Mouse (Mus musculus) neural tube, embryonic 14.5 days (tissue): ENCODE results near the gene Plppr1. TPM values are rescaled to one million over a fixed set of nuclear protein-coding genes. Genes with fewer than 3 reads are reported as not detected.

Source experiments
- ATAC-seq: fragments of 200-750 bp; cut with Nextera tagmentation; 2 replicates; pipeline ENCODE4 v1.8.0; 2017; ENCODE audit warnings: low read depth, mild to moderate bottlenecking, moderate TSS enrichment, moderate library complexity
- H3K27ac ChIP-seq: fragments of 300-500 bp; sonication (generic); 2 replicates; pipeline ENCODE4 v1.5.1; 2014; ENCODE audit warnings: low read depth, mild to moderate bottlenecking, control low read depth, low read length, moderate library complexity, mixed read lengths
- H3K27me3 ChIP-seq: fragments of 300-500 bp; sonication (generic); 2 replicates; pipeline ENCODE4 v1.6.1; 2014; ENCODE audit warnings: low read length; ENCODE audit not compliant: control insufficient read depth, insufficient read depth
- H3K36me3 ChIP-seq: fragments of 300-500 bp; sonication (generic); 2 replicates; pipeline ENCODE4 v1.6.1; 2014; ENCODE audit warnings: low read length, mixed read lengths; ENCODE audit not compliant: control insufficient read depth, insufficient read depth
- H3K4me1 ChIP-seq: fragments of 300-500 bp; sonication (generic); 2 replicates; pipeline ENCODE4 v1.6.1; 2014; ENCODE audit warnings: low read length; ENCODE audit not compliant: control insufficient read depth, insufficient read depth
- H3K4me2 ChIP-seq: fragments of 300-500 bp; sonication (generic); 2 replicates; pipeline ENCODE4 v1.6.1; 2014; ENCODE audit warnings: mild to moderate bottlenecking, low read depth, low read length, control low read depth
- H3K4me3 ChIP-seq: fragments of 300-500 bp; sonication (generic); 2 replicates; pipeline ENCODE4 v1.5.1; 2014; ENCODE audit warnings: low read depth, low read length, control low read depth, mixed read lengths
- H3K9ac ChIP-seq: fragments of 300-500 bp; sonication (generic); replicated peaks from 2 replicates; pipeline ENCODE4 v1.6.1; 2014; ENCODE audit warnings: low read depth, mild to moderate bottlenecking, control low read depth, low read length, mixed read lengths
- H3K9me3 ChIP-seq: fragments of 300-500 bp; sonication (generic); 2 replicates; pipeline ENCODE4 v1.6.1; 2016; ENCODE audit warnings: low read length; ENCODE audit not compliant: control insufficient read depth
- WGBS: fragments of 180-500 bp; shearing (Covaris S2); extraction: QIAGEN DNeasy Blood & Tissue Kit; methylation state at CpG from one replicate; pipeline ENCODE4 v1.1.7; 2014; 5-methylcytosine and 5-hydroxymethylcytosine counted together
- polyA plus RNA-seq: library from polyadenylated mRNA; unstranded; fragments of >200 nt; fragmentation: Nextera tagmentation; extraction: Ambion mirVana; gene quantifications from 2 replicates; pipeline ENCODE4 v1.2.1, GENCODE M21; 2014

Plppr1 gene
- polyA plus RNA-seq, 1 experiment from 2014 or later, result 116 TPM

DNA sequence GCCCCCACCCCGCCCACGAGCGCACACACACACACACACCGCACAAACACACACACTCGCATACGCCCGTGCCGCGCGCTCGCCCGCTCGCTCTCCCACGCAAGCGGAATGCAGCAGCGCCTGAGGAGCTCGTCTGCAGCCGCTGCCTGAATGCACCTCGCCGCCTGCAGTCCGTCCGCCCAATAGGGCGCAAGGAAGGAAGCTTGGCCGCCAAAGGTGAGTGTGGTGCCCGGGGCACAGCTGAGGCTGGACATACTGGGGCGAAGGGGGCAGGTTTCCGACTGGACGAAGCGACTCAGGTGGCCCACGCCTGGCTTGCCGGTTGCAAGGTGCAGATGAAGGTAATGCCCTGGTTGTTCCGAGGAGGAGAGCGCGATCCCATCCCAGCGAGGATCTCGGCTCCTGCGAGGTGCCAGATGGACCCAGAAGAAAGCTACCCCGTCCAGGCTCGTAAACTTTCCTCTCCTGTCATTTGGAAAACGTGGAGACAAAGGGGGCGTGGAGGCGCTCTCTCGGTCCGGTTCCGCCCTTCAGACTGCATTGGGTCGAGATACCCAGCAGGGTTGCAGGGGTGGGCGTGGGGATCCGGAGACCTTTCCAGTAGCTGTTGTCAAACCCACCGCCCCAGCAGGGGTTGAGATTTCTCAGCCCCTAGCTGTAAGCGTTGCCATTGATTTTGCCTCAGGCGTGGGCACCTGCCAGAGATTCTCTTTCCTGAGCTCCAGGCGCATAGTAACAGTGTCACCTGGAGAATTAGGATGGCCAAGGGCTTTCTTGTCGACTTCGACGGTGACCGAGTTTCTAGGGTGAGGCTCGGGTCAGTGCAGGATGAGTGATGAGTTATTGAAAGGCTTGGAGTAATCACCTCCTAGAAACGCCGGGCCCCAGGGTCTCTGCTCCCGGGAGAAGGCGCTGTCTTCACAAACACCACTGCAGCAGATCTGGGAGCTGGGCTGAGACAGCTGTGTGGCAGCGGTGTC, 619 bp downstream of the Plppr1 start:
- peak overlapping the region; percentile 80 for H3K9ac ChIP-seq
- H3K27me3 ChIP-seq, result no peaks in the 10 kb centered on the region
- peak overlapping the region; percentile 76 for H3K4me3 ChIP-seq
- peak; percentile 92 for ATAC-seq
- peak overlapping the region; percentile 69 for H3K4me2 ChIP-seq
- no peaks in the 10 kb centered on the region for H3K36me3 ChIP-seq
- peak overlapping the region; percentile 94 for H3K27ac ChIP-seq
- under 1% methylated on average over 62 of the region's 62 CpGs for WGBS
- H3K4me1 ChIP-seq, result peaks cover 10% of the 10 kb centered on the region
- H3K9me3 ChIP-seq, result no peaks in the 10 kb centered on the region

DNA sequence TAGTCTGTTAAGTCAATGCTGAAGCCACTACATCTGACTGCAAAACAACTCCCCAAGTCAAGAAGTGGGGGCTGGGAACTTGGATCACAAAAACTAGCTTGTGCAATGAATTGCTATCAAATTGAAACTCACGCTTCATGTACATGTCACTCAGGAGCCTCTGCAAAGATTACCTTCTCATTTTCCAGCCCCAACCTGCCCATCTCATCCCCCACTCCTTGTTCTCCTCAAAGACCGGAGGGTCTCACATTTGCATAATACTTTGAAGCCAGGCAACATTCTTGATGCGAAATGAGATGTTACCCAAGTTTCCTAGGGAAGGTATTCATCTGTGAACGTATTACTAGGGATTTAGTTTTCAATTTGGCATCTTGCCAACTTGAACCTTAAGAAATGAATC, 10.4 kb downstream of the Plppr1 start:
- H3K4me3 ChIP-seq, result no peak overlapping the region
- peaks cover 6% of the 10 kb centered on the region for H3K4me1 ChIP-seq
- 80% methylated on average over 4 of the region's 4 CpGs for WGBS
- H3K36me3 ChIP-seq, result no peaks in the 10 kb centered on the region
- ATAC-seq, result no peak
- no peak overlapping the region for H3K9ac ChIP-seq
- H3K27ac ChIP-seq, result no peak overlapping the region
- H3K9me3 ChIP-seq, result no peaks in the 10 kb centered on the region
- no peak overlapping the region for H3K4me2 ChIP-seq
- H3K27me3 ChIP-seq, result no peaks in the 10 kb centered on the region

DNA sequence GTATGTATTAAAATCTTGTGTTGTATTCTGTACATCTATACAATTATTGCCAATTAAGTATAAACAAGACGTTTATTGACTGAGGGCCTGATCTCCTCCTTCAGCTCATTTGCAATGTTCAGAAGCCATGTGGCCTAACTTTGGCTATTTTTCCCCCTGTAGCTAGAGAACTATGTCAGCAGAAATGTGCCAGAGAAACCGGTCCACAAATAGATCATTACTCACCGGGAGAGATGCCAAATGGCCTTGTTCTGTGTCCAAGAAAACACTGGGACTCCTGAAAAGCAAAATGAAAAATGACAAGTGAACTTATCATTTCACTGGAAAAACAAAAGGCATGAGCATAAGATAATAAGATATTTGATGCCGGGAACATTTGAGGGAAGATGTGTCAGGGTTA, 13.8 kb downstream of the Plppr1 start:
- no peak for ATAC-seq
- Histone ChIP-seq H3K27ac (no peak overlapping the region), H3K4me1 (no peaks in the 10 kb centered on the region), H3K36me3 (no peaks in the 10 kb centered on the region), H3K9ac (no peak overlapping the region), H3K9me3 (no peaks in the 10 kb centered on the region), H3K4me3 (no peak overlapping the region), H3K27me3 (no peaks in the 10 kb centered on the region), H3K4me2 (no peak overlapping the region)
- 70% methylated on average over 4 of the region's 4 CpGs for WGBS

DNA sequence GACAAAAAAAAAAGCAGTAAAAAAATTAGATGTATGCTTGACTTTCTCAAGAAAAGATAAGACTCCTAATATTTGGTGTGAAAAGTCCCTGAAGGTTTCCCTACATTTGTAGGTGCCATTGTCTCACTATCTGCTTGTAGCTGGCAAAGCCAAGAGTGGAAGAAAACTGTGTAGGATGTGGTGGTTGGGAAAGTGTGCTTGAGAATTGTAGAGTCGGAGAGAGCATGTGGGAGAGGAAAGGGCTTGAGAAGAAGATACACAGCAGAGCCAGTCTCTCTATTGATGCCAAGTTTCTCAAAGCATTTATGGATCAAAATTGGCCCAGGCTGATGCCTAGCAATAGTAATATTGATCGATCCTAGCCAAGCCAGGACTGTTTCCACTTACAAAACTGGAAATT, 16.8 kb downstream of the Plppr1 start:
- H3K27ac ChIP-seq, result no peak overlapping the region
- WGBS, result 90% methylated on average over 2 of the region's 2 CpGs
- H3K4me1 ChIP-seq, result no peaks in the 10 kb centered on the region
- no peak overlapping the region for H3K9ac ChIP-seq
- no peaks in the 10 kb centered on the region for H3K27me3 ChIP-seq
- no peak for ATAC-seq
- no peaks in the 10 kb centered on the region for H3K36me3 ChIP-seq
- no peak overlapping the region for H3K4me2 ChIP-seq
- H3K4me3 ChIP-seq, result no peak overlapping the region
- no peaks in the 10 kb centered on the region for H3K9me3 ChIP-seq

DNA sequence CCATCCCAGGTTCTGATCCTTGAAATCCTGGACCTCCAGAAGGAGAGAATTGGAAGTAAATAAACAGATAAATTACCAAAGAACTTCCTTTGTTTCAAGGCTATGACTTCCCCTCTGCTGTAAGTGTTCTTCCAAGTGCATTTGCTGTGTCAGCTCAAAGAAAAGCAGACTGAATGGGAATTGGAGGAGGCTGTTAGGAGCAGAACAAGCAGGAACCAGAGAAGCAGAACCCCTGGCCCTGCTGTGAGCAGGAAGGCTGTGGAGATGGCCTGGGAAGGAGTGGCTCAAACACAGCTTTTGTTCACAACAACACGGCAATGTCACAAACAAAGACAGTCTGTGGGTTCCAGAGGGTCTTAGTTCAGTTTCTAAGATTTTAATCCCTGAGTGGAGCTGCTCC, 20.3 kb downstream of the Plppr1 start:
- no peak overlapping the region for H3K4me2 ChIP-seq
- H3K9me3 ChIP-seq, result no peaks in the 10 kb centered on the region
- no peak overlapping the region for H3K9ac ChIP-seq
- no peaks in the 10 kb centered on the region for H3K36me3 ChIP-seq
- H3K27me3 ChIP-seq, result no peaks in the 10 kb centered on the region
- H3K27ac ChIP-seq, result no peak overlapping the region
- no peaks in the 10 kb centered on the region for H3K4me1 ChIP-seq
- ATAC-seq, result no peak
- H3K4me3 ChIP-seq, result no peak overlapping the region
- WGBS, result 21% methylated on average over 1 of the region's 1 CpGs

DNA sequence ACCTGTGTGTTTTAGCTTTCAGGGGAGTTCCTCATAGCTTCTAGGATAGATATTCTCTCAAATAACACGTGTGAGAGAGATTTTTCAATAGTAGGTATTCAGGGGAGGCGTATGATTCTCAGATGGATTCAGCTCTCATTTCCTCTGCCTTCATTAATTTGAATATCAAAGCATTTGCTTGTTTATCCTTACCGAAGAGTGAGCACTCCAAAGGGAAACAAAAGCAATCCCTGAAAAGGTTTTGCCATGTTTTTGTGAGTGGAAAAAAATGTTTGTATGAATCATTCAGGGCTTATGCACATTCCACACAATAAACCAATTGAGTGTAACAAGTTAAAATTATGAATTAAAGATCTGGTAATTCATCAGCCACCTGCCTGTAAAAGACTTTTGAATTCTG, 29.1 kb downstream of the Plppr1 start:
- H3K9ac ChIP-seq, result no peak overlapping the region
- ATAC-seq, result no peak
- peaks cover 7% of the 10 kb centered on the region; the same call in 1 of the 2 replicates for H3K4me1 ChIP-seq
- no peak overlapping the region for H3K4me3 ChIP-seq
- no peak overlapping the region for H3K27ac ChIP-seq
- 44% methylated on average over 3 of the region's 3 CpGs for WGBS
- no peaks in the 10 kb centered on the region for H3K9me3 ChIP-seq
- H3K27me3 ChIP-seq, result no peaks in the 10 kb centered on the region
- no peaks in the 10 kb centered on the region for H3K36me3 ChIP-seq
- no peak overlapping the region for H3K4me2 ChIP-seq

DNA sequence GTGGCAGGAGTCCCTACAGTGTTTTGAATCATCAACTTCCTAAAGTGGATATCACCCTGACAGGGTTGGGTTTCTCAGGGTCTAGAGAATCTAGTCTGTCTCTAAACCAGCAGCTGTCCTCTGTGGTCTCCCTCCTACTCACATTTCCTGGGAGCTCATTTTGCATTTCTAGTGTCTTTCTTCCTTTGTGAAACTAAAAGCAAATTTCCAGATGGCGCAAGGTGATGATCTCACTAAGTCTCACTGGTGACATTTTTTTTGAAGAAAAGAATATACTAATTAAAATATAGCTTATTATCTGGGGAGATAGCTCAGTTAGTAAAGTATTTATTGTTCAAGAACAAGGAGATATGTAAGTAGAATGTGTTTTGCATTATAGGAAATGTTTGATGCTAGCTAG, 31.4 kb downstream of the Plppr1 start:
- Histone ChIP-seq H3K27ac (no peak overlapping the region), H3K4me3 (no peak overlapping the region), H3K4me2 (no peak overlapping the region), H3K27me3 (no peaks in the 10 kb centered on the region), H3K36me3 (no peaks in the 10 kb centered on the region), H3K9ac (no peak overlapping the region), H3K9me3 (no peaks in the 10 kb centered on the region), H3K4me1 (peaks cover 7% of the 10 kb centered on the region; the same call in 1 of the 2 replicates)
- ATAC-seq, result no peak
- 91% methylated on average over 1 of the region's 1 CpGs for WGBS

DNA sequence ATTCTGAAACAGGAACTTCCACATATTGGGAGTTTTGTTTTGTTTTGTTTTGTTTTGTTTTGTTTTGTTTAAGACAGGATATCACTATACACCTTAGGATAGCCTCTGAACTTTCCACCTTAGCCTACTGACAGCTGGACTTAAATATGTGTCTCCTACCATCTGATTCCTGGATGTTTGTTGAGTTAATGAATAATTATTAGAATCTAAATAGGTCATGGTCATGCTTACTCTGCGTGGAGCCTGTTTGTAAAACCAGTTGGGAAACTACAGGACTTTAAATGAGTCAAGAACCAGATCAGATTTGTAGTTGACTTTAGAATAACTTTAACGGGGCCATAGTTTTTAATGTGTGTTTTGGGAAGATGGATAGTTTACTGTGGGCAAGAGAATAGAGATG, 40.4 kb downstream of the Plppr1 start:
- no peaks in the 10 kb centered on the region for H3K9me3 ChIP-seq
- H3K9ac ChIP-seq, result no peak overlapping the region
- H3K36me3 ChIP-seq, result no peaks in the 10 kb centered on the region
- no peak overlapping the region for H3K27ac ChIP-seq
- peaks cover 5% of the 10 kb centered on the region; the same call in 1 of the 2 replicates for H3K4me1 ChIP-seq
- H3K4me2 ChIP-seq, result no peak overlapping the region
- H3K4me3 ChIP-seq, result no peak overlapping the region
- no peak for ATAC-seq
- 71% methylated on average over 2 of the region's 2 CpGs for WGBS
- no peaks in the 10 kb centered on the region for H3K27me3 ChIP-seq

DNA sequence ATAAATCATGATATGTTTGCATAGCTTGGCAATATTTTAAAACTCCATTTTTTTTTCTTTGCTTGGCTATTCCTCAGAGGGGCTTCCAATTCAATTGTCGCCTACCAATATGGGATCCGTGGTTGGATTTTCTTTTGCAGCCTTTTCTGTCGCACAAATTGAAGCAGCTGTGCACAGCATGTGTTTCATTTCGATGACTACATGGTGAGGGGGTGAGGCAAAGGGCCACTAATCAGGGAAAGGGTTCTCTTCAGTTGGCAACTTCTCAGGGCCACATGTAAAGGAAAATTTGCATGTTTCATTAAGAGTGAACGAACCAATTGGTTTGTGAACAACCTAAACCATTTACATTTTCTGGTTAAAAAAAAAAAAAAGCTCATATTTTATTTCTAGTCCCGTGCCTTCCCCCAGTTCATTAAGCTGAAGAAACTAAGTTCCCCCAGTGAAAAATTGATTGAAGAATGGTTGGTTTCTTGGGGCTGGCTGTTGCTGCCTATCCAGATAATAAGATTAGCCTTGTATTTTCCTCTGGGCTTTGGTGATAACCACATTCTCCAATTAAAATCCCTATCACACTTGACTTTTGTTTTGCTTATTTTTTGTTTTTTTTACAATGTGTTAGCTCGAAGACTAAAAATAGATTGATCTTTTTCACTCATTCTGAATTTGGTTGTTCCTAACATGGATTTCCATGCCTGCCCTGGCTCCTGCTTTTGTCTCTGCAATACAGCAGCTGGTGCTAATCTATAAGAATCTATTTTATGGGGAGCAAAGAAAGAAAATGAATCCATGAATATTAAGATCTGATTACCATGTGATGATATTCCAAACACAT, 43.1 kb downstream of the Plppr1 start:
- no peaks in the 10 kb centered on the region for H3K9me3 ChIP-seq
- 17% methylated on average over 7 of the region's 7 CpGs for WGBS
- no peaks in the 10 kb centered on the region for H3K27me3 ChIP-seq
- peaks cover 5% of the 10 kb centered on the region; the same call in 1 of the 2 replicates for H3K4me1 ChIP-seq
- no peak overlapping the region for H3K9ac ChIP-seq
- ATAC-seq, result no peak
- no peak overlapping the region for H3K4me2 ChIP-seq
- H3K4me3 ChIP-seq, result no peak overlapping the region
- no peaks in the 10 kb centered on the region for H3K36me3 ChIP-seq
- peak overlapping the region; percentile 31; the same call in 1 of the 2 replicates for H3K27ac ChIP-seq
